Mouse (Mus musculus): Measurements from ENCODE around the gene Tead3.

Gene Tead3

DNA sequence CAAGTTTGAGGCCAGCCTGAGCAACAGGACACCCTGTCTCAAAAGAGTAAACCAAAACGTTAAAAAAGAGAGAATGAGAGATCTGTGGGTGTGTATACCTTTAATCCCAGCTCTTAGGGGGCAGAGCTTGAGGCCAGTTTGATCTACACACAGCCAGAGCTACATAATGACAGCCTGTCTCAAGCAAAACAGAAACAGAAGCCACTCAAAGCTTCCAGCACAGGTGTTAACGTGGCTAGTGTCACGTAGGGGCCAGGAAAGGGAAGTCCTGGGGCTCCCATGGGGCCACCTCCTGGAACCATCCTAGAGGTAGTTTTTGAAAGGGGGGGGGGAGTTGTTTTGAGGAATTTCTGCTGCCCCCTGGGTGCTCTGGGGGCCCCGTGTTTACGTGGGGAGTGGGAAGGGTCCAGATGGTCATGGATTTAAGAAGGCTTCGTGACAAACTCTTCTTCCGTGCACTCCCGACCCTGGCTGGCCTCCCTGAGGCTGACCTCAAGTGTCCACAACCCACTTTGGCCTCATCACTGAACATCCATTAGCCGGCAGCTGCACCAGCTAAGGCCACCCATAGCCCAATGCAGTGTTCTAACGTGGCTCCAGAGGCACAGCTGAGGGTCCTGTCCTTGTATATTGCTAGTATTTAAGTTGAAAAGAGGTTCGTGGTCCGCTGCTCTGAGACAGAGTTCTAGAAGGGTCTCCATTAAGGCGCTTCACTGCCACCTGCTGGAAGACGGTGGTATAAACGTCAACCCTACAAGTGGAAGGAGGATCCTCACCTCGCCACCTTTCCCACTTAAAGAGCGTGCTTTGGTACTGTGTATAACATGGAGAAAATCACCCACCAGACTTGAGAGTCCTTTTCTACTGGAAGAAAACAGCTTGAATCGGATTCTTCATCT lies 42.1 kb downstream of the Tead3 start:
- DNase-seq (ENCODE audit: low spot score) = peak; percentile 71

DNA sequence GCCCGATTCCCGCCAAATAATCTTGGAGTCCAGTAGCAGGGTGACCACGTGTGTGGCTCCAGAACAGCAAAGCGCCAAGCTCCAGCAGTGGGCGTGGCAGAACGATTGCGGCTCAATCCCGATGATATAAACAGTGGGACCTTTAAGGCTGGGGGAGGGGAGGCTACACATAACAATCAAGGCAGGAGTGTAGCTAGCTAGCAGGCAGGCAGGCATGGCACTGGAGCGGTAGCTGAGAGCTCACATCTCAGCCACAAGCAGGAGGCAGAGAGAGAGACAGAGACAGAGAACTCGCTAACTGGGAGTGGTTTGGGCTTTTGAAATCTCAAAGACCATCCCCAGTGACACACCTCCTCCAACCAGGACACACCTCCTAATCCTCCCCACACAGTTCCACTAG lies 45.4 kb downstream of the Tead3 start:
- DNase-seq (ENCODE audit: low spot score) = no peak

DNA sequence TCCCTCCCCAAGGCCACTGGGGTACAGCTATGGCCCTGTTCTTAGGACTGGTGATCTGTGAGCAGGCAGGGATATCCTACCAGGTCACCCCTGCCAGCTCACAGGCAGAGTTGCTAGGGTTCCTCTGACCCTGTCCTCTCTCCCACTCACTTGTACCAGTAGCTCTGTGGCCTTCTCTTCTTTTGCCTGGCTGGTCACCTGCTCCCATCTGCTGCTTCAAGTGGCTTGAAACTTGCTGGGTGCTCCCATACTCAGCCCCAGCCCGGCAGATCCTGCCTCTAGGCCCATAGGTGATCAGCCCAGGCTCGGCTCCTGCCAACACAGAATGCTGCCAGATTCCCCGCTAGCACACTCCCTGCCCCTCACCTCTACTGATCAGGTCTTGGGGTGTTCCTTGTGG lies 49.8 kb downstream of the Tead3 start:
- no peak for DNase-seq (ENCODE audit: low spot score)

DNA sequence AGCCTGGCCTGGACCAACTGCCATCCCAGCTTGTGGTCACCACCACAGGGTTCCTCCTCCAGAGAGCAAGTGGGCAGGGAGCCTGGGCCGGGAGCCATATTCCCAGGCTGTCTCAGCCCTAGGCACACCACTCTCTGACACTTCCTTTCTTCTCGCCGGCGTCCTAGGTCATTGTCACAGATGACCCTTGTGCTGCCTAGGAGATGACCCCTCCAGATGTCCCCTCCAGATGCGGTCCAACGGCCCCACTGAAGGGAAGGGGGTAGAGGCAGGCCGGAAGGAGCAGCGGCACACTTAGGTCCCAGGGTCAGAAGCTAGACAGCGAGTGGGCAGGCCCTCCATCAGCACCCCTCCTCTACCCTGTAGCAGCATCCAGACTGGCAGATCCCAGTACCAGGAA lies 50.3 kb downstream of the Tead3 start:
- no peak for DNase-seq (ENCODE audit: low spot score)

DNA sequence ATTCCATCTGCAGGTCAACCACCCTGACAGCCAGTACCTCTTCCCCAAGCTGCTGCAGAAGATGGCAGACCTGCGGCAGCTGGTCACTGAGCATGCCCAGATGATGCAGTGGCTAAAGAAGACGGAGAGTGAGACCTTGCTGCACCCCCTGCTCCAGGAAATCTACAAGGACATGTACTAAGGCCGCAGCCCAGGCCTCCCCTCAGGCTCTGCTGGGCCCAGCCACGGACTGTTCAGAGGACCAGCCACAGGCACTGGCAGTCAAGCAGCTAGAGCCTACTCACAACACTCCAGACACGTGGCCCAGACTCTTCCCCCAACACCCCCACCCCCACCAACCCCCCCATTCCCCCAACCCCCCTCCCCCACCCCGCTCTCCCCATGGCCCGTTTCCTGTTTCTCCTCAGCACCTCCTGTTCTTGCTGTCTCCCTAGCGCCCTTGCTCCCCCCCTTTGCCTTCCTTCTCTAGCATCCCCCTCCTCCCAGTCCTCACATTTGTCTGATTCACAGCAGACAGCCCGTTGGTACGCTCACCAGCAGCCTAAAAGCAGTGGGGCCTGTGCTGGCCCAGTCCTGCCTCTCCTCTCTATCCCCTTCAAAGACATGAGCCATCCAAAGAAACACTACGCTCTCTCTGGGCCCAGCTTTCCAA lies 50.8 kb downstream of the Tead3 start:
- no peak for DNase-seq (ENCODE audit: low spot score)

DNA sequence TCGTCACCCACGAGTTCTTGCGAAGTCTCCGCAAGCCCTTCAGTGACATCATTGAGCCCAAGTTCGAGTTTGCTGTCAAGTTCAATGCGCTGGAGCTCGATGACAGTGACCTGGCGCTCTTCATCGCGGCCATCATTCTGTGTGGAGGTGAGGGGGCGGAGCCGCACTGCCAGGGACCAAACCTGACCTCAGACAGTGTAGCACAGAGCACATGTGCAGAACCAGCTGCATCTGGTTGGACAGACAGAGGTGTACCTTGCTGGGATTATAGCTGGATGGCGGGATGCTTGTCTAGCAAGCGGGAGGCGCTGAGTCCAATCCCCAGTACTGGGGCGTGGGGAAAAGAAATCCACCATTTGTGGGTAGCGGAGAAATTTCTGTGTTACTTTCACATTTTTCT lies 51.7 kb downstream of the Tead3 start:
- no peak for DNase-seq (ENCODE audit: low spot score)

DNA sequence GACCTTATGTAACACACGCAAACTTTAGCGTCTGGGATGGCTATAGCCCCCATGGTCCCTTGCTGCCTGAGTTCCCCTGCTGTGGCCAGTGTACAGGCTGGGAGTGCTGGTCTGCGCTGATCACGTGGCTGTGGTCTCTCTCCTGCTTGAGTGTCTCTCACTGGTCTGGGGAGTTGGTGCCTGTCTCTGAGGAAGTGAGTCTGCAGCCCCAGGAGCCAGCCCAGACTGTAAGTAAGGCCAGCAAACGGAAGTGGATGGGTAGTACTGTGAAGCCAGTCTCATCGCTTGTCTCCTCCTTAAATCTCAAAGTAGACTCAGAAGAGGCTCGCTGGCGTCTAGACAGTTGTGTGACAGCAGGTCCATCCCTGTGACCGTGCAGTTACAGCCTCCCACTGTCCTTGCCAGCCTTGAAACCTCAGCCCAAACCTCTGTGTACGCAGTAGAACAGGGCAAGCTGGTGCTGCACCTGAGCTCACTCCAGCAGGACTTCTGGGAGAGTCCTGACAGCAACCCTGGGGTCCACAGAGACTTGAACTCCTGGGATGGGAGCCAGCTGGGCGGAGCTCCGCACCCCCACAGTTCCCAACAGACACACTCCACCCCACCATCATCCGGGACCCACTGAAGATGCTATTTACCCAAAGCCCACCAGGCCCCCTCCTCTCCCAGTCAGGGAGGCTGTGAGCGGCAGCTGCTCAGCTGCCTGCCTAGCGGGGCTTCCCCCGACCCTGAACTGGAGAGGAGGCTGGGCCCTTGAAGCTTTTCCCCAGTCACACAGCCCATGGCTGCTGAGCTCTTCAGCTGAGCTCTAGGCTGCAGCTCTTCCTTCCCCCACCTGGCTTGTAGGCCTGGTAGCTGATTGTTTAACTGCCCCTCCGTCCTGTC lies 55.9 kb downstream of the Tead3 start:
- no peak for DNase-seq (ENCODE audit: low spot score)

DNA sequence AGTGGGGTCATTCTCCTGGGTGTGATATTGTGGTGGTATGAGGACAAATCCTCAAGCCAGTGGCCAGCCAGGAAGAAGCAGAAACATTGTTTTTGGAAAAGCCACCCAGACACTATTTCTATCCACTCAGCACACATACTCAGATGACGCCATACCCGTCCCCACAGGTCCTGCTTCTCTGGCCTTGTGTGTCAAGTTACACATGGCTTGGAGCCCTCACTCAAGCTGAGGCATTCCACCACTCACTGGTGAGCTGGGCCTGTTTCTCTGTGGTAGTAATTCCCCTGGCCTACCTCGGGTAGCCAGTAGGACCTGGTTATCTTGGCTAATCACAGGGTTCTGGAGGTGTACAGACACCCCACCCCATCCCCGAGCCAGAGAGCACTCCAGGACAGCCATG lies 56.9 kb downstream of the Tead3 start:
- no peak for DNase-seq (ENCODE audit: low spot score)

DNA sequence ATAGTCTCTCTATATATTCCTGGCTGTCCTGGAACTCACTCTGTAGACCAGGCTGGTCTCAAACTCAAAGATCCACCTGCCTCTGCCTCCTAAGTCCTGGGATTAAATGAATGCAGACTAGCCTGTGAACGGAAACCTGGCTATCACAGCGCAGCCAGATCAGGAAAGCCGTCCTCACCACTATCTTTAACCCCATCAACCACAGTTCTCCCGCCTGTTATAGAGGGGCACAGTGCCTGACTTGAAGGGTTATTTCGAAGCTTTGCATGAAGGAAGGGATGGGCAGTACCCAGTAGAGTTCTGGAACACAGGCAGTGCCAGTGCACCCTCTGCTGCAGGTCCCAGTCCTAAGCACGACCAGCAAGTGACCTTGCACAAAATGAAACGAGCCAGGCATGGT lies 59.3 kb downstream of the Tead3 start:
- DNase-seq (ENCODE audit: low spot score) = no peak

DNA sequence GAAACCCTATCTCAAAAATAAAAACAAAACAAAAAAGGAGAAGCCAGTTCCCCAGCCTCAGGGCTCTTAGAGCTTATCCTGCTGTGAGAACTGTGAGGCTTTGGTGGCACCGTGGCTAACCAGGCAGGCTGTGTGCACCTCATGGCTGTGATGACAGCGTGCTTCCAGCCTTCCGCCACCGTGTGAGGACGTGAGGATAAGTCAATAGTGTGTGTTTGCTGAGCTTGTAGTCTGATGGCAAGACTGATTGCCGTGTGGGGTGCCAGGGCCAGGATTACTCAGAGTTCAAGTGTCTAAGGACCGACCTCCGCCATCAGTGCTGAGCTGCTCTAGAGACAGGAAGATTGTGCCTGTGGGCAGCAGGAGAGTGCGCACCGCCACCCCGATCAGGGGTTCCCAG lies 59.9 kb downstream of the Tead3 start:
- DNase-seq (ENCODE audit: low spot score) = no peak

DNA sequence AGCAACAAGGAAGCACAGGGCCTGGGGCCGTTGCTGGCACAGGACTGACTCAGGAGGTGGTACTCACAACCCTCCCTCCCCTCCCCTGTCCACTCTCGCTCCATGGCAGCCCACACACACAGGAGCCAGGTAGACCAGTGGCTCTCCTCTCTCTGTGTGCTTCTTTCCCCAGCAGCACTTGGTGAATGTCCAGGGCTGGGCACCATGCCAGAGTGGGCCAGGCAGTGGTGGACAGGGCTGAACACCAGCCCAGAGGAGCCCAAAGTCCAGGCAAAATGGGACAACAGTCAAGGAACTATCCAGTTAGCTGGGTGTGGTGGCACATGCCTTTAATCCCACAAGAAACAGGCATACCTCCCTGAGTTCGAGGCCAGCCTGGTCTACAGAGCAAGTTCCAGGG lies 60.4 kb downstream of the Tead3 start:
- no peak for DNase-seq (ENCODE audit: low spot score)

DNA sequence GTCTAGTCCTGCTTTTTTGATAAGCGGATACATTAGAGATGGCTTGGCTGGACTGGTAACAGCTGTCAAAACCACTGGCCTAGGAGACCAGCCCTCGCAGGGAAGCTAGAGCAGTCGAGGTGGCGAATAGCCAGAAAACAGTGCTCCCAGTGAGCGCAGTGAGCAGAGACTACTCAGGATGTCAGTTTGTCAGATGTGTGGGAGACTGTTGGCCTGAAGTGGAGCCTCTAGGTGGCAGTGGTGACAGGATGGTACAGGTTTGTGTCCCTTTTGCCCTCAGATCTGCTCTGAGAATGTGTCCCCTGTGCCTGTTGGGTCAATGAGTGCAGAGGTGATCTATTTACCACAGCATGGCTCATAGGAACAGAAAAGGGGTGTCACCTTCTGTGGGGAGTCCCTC lies 62.6 kb downstream of the Tead3 start:
- DNase-seq (ENCODE audit: low spot score) = no peak

DNA sequence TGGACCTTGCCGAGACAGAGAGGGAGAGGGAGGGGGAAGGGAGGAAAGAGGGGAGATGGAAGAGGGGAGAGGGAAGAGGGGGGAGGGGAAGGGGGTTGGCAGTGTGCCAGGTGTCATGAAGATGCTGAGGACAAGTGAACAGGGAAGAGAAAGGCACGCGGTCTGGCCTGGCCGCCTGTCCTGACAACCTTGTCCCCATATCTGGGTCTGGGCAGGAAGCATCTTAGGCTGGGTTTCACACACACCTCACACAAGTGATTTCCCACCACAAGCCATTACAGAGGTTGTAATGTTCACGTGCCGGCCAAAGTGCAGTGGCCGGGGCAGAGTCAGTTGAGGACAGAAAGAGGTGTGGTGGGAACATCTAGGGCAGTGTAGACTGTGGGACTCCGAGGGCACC lies 63.0 kb downstream of the Tead3 start:
- peak; percentile 67 for DNase-seq (ENCODE audit: low spot score)

DNA sequence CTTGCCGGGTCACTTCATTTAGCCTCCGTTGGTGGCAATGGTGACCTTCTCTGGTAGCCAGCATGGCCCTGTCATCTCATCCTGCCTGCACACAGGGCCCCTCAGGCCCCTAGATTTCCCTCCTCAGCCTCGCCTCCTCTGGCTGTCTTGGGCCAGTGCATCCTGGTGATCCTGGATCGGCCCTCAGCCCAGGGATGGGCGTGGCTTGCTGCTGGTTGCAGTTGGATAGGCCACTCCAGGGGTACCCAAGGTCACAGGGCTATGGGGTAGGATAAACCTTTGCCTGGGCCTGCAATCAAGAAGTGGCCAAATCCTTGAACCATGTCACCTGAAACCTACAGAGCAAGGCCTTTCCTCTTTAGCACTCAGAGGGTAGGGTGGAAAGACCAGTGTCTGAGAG lies 63.7 kb downstream of the Tead3 start:
- DNase-seq (ENCODE audit: low spot score) = no peak

DNA sequence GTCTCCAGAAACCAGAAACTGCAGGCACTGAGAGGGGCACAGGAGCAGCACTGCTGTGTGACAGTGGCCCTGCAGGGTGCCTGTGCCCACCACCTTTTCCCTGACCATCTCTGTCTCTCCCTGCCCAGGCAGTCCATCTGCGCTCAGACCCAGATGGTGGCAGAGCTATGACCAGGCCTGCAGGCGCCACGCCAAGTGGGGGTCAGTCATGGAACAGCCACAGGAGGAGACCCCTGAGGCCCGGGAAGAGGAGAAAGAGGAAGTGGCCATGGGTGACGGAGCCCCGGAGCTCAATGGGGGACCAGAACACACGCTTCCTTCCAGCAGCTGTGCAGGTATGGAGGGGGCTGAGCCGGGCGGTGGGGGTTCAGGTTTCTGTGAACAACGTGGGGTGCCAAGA lies 64.5 kb downstream of the Tead3 start:
- no peak for DNase-seq (ENCODE audit: low spot score)

DNA sequence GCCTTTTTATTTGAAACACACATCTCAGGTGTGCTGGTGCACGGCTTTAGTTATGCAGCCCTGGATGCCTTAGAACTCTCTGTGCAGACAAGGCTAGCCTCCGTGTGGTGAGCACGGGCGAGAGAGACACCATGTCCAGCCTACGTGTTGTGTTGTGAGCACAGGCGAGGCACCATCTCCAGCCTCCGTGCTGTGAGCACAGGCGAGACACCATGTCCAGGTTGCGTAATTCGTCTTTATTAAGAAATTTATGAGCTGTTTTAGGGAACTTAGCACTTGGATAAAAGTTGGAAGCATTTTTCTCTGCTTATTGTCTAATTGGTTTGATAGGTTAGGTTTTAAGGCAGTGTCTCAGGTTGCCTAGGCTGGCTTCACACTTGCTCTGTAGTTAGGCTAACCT lies 67.4 kb downstream of the Tead3 start:
- DNase-seq (ENCODE audit: low spot score) = no peak

DNA sequence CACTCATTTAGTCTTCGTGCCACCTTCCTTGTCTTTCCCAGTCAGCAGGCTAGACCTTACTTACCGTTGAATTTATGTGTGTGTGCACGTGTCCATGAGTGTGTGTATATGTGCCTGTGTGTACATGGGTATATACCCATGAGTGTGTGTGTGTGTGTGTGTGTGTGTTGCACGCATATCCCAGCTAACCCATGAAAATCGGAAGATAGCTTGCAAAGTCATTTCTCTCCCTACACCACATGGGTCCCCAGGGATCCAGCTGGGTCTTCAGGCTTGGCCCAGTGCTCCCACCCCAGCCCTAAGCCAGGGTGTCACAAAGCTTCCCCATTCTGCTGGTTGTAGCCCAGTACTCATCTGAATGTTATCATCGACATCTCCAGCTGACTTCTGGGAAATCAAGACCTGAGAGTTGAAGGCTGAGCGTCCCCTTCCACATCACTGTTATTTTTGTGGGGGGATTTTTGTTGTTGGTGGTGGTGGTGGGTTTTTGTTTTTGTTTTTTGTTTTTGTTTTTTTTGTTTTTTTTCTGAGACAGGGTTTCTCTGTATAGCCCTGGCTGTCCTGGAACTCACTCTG lies 68.7 kb downstream of the Tead3 start:
- DNase-seq (ENCODE audit: low spot score) = no peak
